Mouse (Mus musculus) forebrain, embryonic 14.5 days (tissue): ENCODE data around the gene Erc2. TPM values are rescaled to one million over a fixed set of nuclear protein-coding genes. Genes with fewer than 3 reads are reported as not detected.

Experiments used
- ATAC-seq: fragments of 200-750 bp; cut with Nextera tagmentation; 2 replicates; pipeline ENCODE4 v1.8.0; 2017; ENCODE audit warnings: mild to moderate bottlenecking, moderate library complexity
- DNase-seq: peaks from one replicate; pipeline ENCODE4 v3.0.0-alpha.2; 2015; ENCODE audit warnings: low spot score
- H3K27ac ChIP-seq: fragments of 300-500 bp; sonication (generic); 2 replicates; pipeline ENCODE4 v1.5.1; 2014; ENCODE audit warnings: low read depth, mild to moderate bottlenecking, control low read depth, low read length, moderate library complexity
- H3K27me3 ChIP-seq: fragments of 300-500 bp; sonication (generic); replicated peaks from 2 replicates; pipeline ENCODE4 v1.6.1; 2014; ENCODE audit warnings: low read length, control low read depth, mixed read lengths; ENCODE audit not compliant: control insufficient read depth, insufficient read depth
- H3K36me3 ChIP-seq: fragments of 300-500 bp; sonication (generic); 2 replicates; pipeline ENCODE4 v1.6.1; 2014; ENCODE audit warnings: low read length, control low read depth; ENCODE audit not compliant: control insufficient read depth, insufficient read depth
- H3K4me1 ChIP-seq: fragments of 300-500 bp; sonication (generic); 2 replicates; pipeline ENCODE4 v1.6.1; 2014; ENCODE audit warnings: antibody characterized with exemption, low read length, control low read depth; ENCODE audit not compliant: control insufficient read depth, insufficient read depth
- H3K4me2 ChIP-seq: fragments of 300-500 bp; sonication (generic); 2 replicates; pipeline ENCODE4 v1.6.1; 2014; ENCODE audit warnings: mild to moderate bottlenecking, control low read depth, low read length
- H3K4me3 ChIP-seq: fragments of 300-500 bp; sonication (generic); 2 replicates; pipeline ENCODE4 v1.5.1; 2014; ENCODE audit warnings: low read depth, low read length, control low read depth
- H3K9ac ChIP-seq: fragments of 300-500 bp; sonication (generic); 2 replicates; pipeline ENCODE4 v1.6.1; 2014; ENCODE audit warnings: mild to moderate bottlenecking, low read length, control low read depth, moderate library complexity
- H3K9me3 ChIP-seq: fragments of 300-500 bp; sonication (generic); replicated peaks from 2 replicates; pipeline ENCODE4 v1.6.1; 2016; ENCODE audit warnings: low read length, control low read depth, mixed read lengths; ENCODE audit not compliant: control insufficient read depth
- WGBS: fragments of 180-500 bp; shearing (Covaris S2); extraction: QIAGEN DNeasy Blood & Tissue Kit; methylation state at CpG from one replicate; pipeline ENCODE4 v1.1.7; 2014; 5-methylcytosine and 5-hydroxymethylcytosine counted together
- polyA plus RNA-seq: library from polyadenylated mRNA; unstranded; fragments of >200 nt; fragmentation: Nextera tagmentation; extraction: Ambion mirVana; gene quantifications from 2 replicates; pipeline ENCODE4 v1.2.1, GENCODE M21; 2014

Gene Erc2
- polyA plus RNA-seq, 1 experiment from 2014 or later: 40.6 TPM

DNA sequence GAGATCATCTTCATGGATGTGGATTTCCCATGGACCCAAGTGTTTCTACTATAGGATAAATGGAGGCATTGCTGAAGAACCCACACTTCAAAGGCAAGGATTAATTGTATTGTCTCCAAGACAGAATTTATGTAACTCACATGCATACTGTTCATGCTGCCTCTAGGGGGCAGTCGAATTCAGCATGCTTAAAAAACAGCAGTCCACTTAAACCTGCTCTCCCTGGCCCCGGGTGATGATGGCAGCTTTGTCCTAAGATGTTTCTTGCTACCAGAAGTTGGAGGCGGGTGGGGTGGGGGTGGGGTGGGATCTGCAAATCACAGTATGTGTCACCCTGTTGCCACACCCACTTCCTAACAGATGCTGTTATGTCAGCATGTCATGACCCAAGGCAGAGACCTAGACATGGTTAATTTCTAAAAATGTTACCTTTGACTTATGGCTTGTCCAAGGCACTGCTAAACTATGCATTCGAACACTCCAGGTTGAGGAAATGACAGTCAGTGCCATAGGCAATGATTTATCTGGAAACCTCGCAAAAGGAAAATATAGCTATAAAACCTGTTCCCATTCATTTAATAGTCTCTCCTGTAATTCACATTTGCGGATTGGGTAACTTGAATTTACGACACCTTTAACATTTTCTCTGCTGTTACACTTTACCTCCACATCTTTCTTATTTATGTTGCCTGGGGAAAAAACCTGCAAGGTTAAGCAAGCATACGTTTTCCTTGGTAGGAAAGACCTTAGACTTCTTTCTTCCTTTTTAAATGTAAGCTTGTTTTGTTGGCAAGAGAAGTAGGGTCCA, 467.6 kb downstream of the Erc2 start:
- no peak overlapping the region for H3K9ac ChIP-seq
- DNase-seq: peak; percentile 67
- no peaks in the 10 kb centered on the region for H3K9me3 ChIP-seq
- H3K36me3 ChIP-seq: no peaks in the 10 kb centered on the region
- H3K27ac ChIP-seq: no peak overlapping the region
- H3K27me3 ChIP-seq: no peaks in the 10 kb centered on the region
- no peak overlapping the region for H3K4me3 ChIP-seq
- WGBS: 65% methylated on average over 8 of the region's 8 CpGs
- ATAC-seq: 0 out of 2 replicates have a peak, but pooled peaks have one; percentile 10
- no peaks in the 10 kb centered on the region for H3K4me1 ChIP-seq
- H3K4me2 ChIP-seq: no peak overlapping the region

DNA sequence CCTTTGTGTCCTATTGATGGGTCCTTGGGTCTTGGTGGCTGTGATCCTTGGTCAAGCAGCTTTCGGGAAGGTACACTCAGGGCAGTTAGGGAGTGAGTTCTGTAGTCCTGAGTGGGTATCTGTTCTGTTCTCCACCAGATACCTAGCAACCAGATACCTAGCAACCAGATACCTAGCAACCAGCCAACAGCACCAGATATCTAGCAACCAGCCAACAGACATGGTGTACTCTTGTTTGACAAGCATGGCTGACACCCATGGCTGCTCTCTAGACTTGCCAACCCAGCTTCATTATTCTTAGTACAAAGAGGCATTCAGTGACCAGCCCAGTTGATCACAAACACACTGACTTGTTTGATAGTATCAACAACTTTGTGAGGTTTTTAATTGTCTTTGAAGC, 469.1 kb downstream of the Erc2 start:
- no peaks in the 10 kb centered on the region for H3K9me3 ChIP-seq
- H3K4me3 ChIP-seq: no peak overlapping the region
- H3K4me2 ChIP-seq: no peak overlapping the region
- H3K27me3 ChIP-seq: no peaks in the 10 kb centered on the region
- no peak overlapping the region for H3K27ac ChIP-seq
- WGBS: 96% methylated on average over 1 of the region's 1 CpGs
- no peaks in the 10 kb centered on the region for H3K4me1 ChIP-seq
- DNase-seq: no peak
- H3K9ac ChIP-seq: no peak overlapping the region
- no peak for ATAC-seq
- H3K36me3 ChIP-seq: no peaks in the 10 kb centered on the region

DNA sequence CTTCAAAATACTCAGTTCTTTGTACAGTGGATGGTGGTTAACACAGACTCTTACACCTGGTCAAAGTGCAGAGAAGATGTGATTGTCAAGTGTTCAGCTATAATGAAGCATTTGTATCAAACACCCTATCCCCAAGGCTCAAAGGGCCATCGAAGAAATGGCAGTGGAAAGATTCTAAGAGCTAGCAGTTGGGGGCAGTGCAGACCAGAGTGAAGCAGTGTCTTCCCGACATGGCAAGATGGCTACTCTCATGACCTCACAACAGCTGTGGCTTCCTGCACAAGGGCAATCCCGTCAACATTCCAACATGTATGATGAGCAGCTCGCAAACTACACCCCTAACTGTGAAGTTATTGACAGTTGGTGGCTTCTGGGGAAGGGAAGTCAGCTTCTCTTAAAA, 471.0 kb downstream of the Erc2 start:
- ATAC-seq: no peak

DNA sequence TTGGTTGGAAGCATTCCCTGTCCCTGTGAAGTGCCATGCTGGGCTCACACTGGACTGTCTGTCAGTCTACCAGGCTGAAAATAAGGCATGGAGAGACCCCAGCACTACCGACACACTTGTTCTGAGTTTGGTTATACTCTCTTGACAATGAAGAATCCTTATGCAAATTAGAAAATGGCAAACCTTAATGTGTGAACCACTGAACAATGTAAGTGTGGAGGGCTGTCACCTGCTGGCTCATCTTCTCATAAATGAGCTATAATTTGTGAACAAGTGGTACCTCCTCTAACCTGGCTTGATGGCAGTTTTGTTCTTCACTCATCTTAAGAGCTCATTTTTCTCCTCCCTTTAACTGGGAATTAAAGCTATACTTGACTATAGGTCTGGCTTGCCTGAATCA, 471.7 kb downstream of the Erc2 start:
- no peaks in the 10 kb centered on the region for H3K27me3 ChIP-seq
- no peak overlapping the region for H3K27ac ChIP-seq
- H3K9ac ChIP-seq: no peak overlapping the region
- H3K4me3 ChIP-seq: no peak overlapping the region
- H3K4me2 ChIP-seq: no peak overlapping the region
- DNase-seq (no peak), ATAC-seq (no peak)
- H3K4me1 ChIP-seq: no peaks in the 10 kb centered on the region
- no peaks in the 10 kb centered on the region for H3K9me3 ChIP-seq
- no peaks in the 10 kb centered on the region for H3K36me3 ChIP-seq
- 77% methylated on average over 1 of the region's 1 CpGs for WGBS

More for the DNA sequence above, 471.0 kb downstream of the Erc2 start:
- no peak overlapping the region for H3K4me3 ChIP-seq
- 65% methylated on average over 4 of the region's 4 CpGs for WGBS
- H3K27me3 ChIP-seq: no peaks in the 10 kb centered on the region
- no peak overlapping the region for H3K9ac ChIP-seq
- H3K27ac ChIP-seq: no peak overlapping the region
- no peaks in the 10 kb centered on the region for H3K36me3 ChIP-seq
- no peaks in the 10 kb centered on the region for H3K4me1 ChIP-seq
- no peak overlapping the region for H3K4me2 ChIP-seq
- no peak for DNase-seq
- no peaks in the 10 kb centered on the region for H3K9me3 ChIP-seq

DNA sequence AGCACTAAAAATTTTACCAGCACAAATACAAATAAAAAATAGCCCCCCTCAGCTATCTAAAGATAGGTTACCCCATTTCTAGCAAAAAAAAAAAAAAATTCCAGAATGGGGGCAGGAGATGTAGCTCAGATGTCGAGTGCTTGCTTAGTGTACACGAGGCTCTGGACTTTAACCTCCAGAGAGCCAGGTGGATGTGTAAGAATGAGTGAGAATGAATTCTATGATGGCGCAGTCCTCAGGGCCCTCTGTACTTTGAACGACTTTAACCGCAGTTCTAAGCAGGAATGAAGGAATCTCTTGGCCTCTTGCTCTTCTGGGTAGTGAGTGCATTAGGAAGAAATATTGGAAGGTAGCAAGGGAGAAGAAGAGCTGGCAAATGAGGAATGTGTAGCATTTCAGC, 476.9 kb downstream of the Erc2 start:
- Histone ChIP-seq H3K4me1 (no peaks in the 10 kb centered on the region), H3K4me3 (no peak overlapping the region), H3K36me3 (no peaks in the 10 kb centered on the region), H3K4me2 (no peak overlapping the region), H3K27ac (no peak overlapping the region), H3K9ac (no peak overlapping the region), H3K9me3 (no peaks in the 10 kb centered on the region), H3K27me3 (no peaks in the 10 kb centered on the region)
- DNase-seq (no peak), ATAC-seq (no peak)
- 93% methylated on average over 5 of the region's 5 CpGs for WGBS

DNA sequence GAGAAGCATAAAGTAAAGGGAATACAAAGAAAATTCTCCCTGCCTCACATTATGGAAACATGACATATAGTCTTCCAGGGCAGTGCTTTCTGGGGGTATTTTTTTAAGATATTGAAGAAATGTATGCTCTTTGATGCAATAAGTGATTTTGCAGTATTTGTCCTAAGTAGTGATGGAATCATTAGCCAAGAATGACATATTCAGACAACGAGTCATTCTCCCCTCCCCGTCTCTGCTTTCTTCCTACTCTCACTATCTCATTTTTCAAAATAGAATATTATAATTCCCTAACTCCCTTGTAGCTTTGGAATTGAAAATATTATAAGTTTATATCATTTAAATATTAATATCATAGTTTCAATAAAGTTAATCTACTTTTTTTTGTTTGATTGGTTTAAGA, 490.9 kb downstream of the Erc2 start:
- 93% methylated on average over 2 of the region's 2 CpGs for WGBS
- Histone ChIP-seq H3K4me2 (no peak overlapping the region), H3K9me3 (no peaks in the 10 kb centered on the region), H3K27me3 (no peaks in the 10 kb centered on the region), H3K4me1 (no peaks in the 10 kb centered on the region), H3K9ac (no peak overlapping the region), H3K27ac (no peak overlapping the region), H3K36me3 (no peaks in the 10 kb centered on the region), H3K4me3 (no peak overlapping the region)
- no peak for ATAC-seq
- DNase-seq: no peak

DNA sequence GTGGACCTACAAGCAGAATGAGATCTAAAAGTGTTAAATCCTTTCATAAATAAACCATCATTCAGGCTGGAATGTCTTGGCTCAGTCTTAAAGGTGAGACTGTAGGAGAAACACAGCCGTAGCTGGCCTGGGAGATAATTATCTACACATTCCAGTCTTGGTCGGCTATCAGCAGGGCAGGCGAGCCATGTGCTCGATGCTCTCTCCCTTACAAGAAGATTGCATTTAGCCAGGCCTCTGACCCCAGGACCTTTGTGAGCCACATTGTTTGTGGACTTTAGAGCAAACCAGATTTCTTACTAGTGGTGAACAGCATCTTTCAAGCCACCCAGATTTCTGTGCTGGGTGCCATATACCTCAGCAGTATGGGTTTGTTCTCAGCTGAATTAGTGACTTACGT, 498.6 kb downstream of the Erc2 start:
- Histone ChIP-seq H3K27ac (no peak overlapping the region), H3K9ac (no peak overlapping the region), H3K36me3 (no peaks in the 10 kb centered on the region), H3K4me1 (no peaks in the 10 kb centered on the region), H3K27me3 (no peaks in the 10 kb centered on the region), H3K9me3 (no peaks in the 10 kb centered on the region), H3K4me3 (no peak overlapping the region), H3K4me2 (no peak overlapping the region)
- 86% methylated on average over 5 of the region's 5 CpGs for WGBS
- ATAC-seq (no peak), DNase-seq (no peak)

DNA sequence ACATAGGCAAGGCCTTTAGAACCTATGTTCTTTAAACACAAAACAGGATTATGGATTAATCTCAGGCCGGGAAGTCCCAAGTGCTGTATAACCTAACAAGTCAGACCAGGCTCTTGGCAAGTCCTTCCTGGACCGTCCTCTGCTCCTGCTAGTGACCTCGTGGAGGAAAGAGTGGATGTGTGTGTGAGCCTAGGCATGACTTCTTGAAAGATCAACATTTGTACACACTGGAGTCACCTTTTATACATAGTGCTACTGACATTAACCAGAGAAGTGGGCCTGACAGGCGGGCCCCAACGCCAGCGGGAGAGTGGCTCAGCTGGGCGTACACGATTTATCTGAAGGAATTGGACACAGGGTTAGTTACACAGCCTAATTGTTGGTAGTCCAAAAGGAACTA, 504.6 kb downstream of the Erc2 start:
- no peak overlapping the region for H3K4me2 ChIP-seq
- no peaks in the 10 kb centered on the region for H3K9me3 ChIP-seq
- no peak overlapping the region for H3K27ac ChIP-seq
- H3K9ac ChIP-seq: no peak overlapping the region
- H3K27me3 ChIP-seq: no peaks in the 10 kb centered on the region
- no peaks in the 10 kb centered on the region for H3K4me1 ChIP-seq
- no peaks in the 10 kb centered on the region for H3K36me3 ChIP-seq
- WGBS: 95% methylated on average over 8 of the region's 8 CpGs
- ATAC-seq: no peak
- DNase-seq: no peak
- H3K4me3 ChIP-seq: no peak overlapping the region

DNA sequence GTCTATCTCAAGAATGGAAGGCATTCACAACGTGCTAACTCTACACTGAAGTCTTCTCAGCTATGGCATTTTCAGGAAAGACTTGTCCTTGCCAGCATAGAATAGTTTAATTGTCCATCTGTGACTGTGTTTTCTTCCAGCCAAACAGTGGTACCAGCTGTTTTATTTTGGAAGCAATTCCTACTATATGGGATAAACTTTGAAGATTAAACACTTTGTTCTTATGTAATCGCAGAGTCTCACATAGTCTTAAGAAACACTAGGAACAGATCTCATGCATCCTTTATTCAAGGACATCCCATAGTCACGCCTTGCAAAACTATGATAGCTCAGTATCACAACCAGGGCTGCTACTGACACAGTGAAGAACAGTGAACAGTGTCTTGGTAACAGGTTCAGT, 506.8 kb downstream of the Erc2 start:
- WGBS: 83% methylated on average over 3 of the region's 3 CpGs
- no peak for ATAC-seq

More for the DNA sequence above, 506.8 kb downstream of the Erc2 start:
- Histone ChIP-seq H3K36me3 (no peaks in the 10 kb centered on the region), H3K27me3 (no peaks in the 10 kb centered on the region), H3K4me1 (no peaks in the 10 kb centered on the region), H3K4me2 (no peak overlapping the region), H3K9ac (no peak overlapping the region), H3K27ac (no peak overlapping the region), H3K9me3 (no peaks in the 10 kb centered on the region), H3K4me3 (no peak overlapping the region)
- no peak for DNase-seq
